In genomic region chr4:119129096-119129495, GRCm38 (mm10) we compare ENCODE assay signal across 18 mouse cellular contexts. TPM values are rescaled to one million over a fixed set of nuclear protein-coding genes. Genes with fewer than 3 reads are reported as not detected.
DNase-seq lines count a peak whose midpoint lies in the region; ATAC-seq and TF ChIP-seq lines count a peak whose summit lies in the region.
"Had no signal": no experiment of that assay in that cellular context is flagged by ENCODE, and none has a peak within 500 bp of the region (broad histone marks: within the 10 kb centered on the region; RNA-seq: fewer than 3 reads in every experiment).

No protein-coding gene starts in this region.

- H3K9me3 ChIP-seq in heart, embryonic 16.5 days (replicated peaks; ENCODE audit: control insufficient read depth, low read length): no peaks in the 10 kb centered on the region
- no peaks in the 10 kb centered on the region for H3K9me3 ChIP-seq in liver, embryonic 15.5 days (replicated peaks)
- H3K9me3 ChIP-seq: embryonic facial prominence, embryonic 10.5 days; forebrain, embryonic 13.5 days; hindbrain, embryonic 13.5 days had no signal

- no peak for ATAC-seq in heart, embryonic 16.5 days (replicated peaks; ENCODE audit: extremely low read depth, insufficient read depth, low FRiP score)
- ATAC-seq in liver, embryonic 15.5 days (ENCODE audit: insufficient read depth): no peak
- ATAC-seq: CD4-positive, CD25-positive, alpha-beta regulatory T cell, adult 4 months; forebrain, embryonic 13.5 days; forebrain, postnatal 0 days; hindbrain, postnatal 0 days had no signal

- no peak overlapping the region for H3K4me3 ChIP-seq in heart, embryonic 16.5 days (ENCODE audit: low read length)
- no peak overlapping the region for H3K4me3 ChIP-seq in heart, adult 2 months
- no peak overlapping the region for H3K4me3 ChIP-seq in liver, embryonic 15.5 days (replicated peaks)
- no peak overlapping the region for H3K4me3 ChIP-seq in bone marrow macrophage, adult 2 months (ENCODE audit: insufficient read depth, low read length)
- H3K4me3 ChIP-seq: embryonic facial prominence, embryonic 10.5 days; forebrain, embryonic 13.5 days; hindbrain, embryonic 13.5 days had no signal

- WGBS in heart, embryonic 16.5 days: 79% methylated on average over 1 of the region's 1 CpGs
- 79% methylated on average over 1 of the region's 1 CpGs for WGBS in heart, adult 2 months
- 68% methylated on average over 1 of the region's 1 CpGs for WGBS in liver, embryonic 15.5 days (ENCODE audit: insufficient replicate concordance)

- H3K4me1 ChIP-seq in heart, embryonic 16.5 days (ENCODE audit: control insufficient read depth, insufficient read depth, low read length): peaks cover 48% of the 10 kb centered on the region
- H3K4me1 ChIP-seq in heart, adult 2 months (ENCODE audit: control insufficient read depth, insufficient read depth, low read length): peaks cover 19% of the 10 kb centered on the region
- H3K4me1 ChIP-seq in liver, embryonic 15.5 days (replicated peaks): peaks cover 74% of the 10 kb centered on the region
- peaks cover 61% of the 10 kb centered on the region for H3K4me1 ChIP-seq in bone marrow macrophage, adult 2 months (ENCODE audit: control insufficient read depth, insufficient read depth, low read length)
- H3K4me1 ChIP-seq: forebrain, embryonic 13.5 days; hindbrain, embryonic 13.5 days had no signal

- DNase-seq in heart, adult 2 months: no peak
- DNase-seq in liver: no peak
- DNase-seq in lung, postnatal 4 days: no peak
- DNase-seq: adrenal gland, postnatal 14 days; B cell, adult 2 months; cerebellum, adult 2 months; cerebellum, postnatal 10 days; forebrain, postnatal 0 days; gastrocnemius, postnatal 14 days; heart, postnatal 10 days had no signal

- H3K79me2 ChIP-seq in heart, adult 2 months (replicated peaks; ENCODE audit: control insufficient read depth, insufficient read depth, low read length): no peaks in the 10 kb centered on the region

- H3K4me2 ChIP-seq in heart, embryonic 16.5 days (ENCODE audit: low read depth, low read length): no peak overlapping the region
- no peak overlapping the region for H3K4me2 ChIP-seq in liver, embryonic 15.5 days
- H3K4me2 ChIP-seq: forebrain, embryonic 13.5 days; hindbrain, embryonic 13.5 days had no signal

- no peak for TF ChIP-seq POLR2A in heart, adult 2 months (IDR thresholded peaks at IDR 0.05; ENCODE audit: insufficient read depth, low read depth, low read length)
- TF ChIP-seq POLR2A in bone marrow macrophage, adult 2 months (IDR thresholded peaks at IDR 0.05; ENCODE audit: borderline replicate concordance, low read depth, low read length): no peak

- TF ChIP-seq EP300 in heart, adult 2 months (IDR thresholded peaks at IDR 0.05; ENCODE audit: insufficient read depth, low read depth, low read length): no peak

- intact Hi-C loops in heart, adult 2 months (cut with DNase I): no loop called here

- peaks cover 26% of the 10 kb centered on the region for H3K36me3 ChIP-seq in heart, embryonic 16.5 days (ENCODE audit: control insufficient read depth, insufficient read depth)
- no peaks in the 10 kb centered on the region for H3K36me3 ChIP-seq in heart, adult 2 months (ENCODE audit: control insufficient read depth, insufficient read depth, low read length)
- peaks cover 100% of the 10 kb centered on the region for H3K36me3 ChIP-seq in liver, embryonic 15.5 days (replicated peaks)

- no peaks in the 10 kb centered on the region for H3K27me3 ChIP-seq in heart, embryonic 16.5 days (ENCODE audit: control insufficient read depth, insufficient read depth, low read length)
- no peaks in the 10 kb centered on the region for H3K27me3 ChIP-seq in heart, adult 2 months (ENCODE audit: control insufficient read depth, insufficient read depth, low read length)
- no peaks in the 10 kb centered on the region for H3K27me3 ChIP-seq in liver, embryonic 15.5 days
- H3K27me3 ChIP-seq: forebrain, embryonic 13.5 days; hindbrain, embryonic 13.5 days had no signal

- TF ChIP-seq CTCF in heart, adult 2 months (IDR thresholded peaks at IDR 0.05): no peak
- TF ChIP-seq CTCF in bone marrow macrophage, adult 2 months (IDR thresholded peaks at IDR 0.05; ENCODE audit: low read depth, low read length): peak; percentile 23; the same call in 1 of the 2 replicates

- H3K27ac ChIP-seq in heart, embryonic 16.5 days (ENCODE audit: low read length): peak overlapping the region; percentile 13; the same call in 1 of the 2 replicates
- no peak overlapping the region for H3K27ac ChIP-seq in heart, adult 2 months
- 0 out of 2 replicates have a peak overlapping the region, but pooled peaks have one; percentile 35 for H3K27ac ChIP-seq in liver, embryonic 15.5 days (replicated peaks)
- H3K27ac ChIP-seq in bone marrow macrophage, adult 2 months (ENCODE audit: insufficient read depth, low read depth, low read length): no peak overlapping the region
- H3K27ac ChIP-seq: embryonic facial prominence, embryonic 10.5 days; forebrain, embryonic 13.5 days; hindbrain, embryonic 13.5 days; hindbrain, postnatal 0 days had no signal

- no peak overlapping the region for H3K9ac ChIP-seq in heart, embryonic 16.5 days (ENCODE audit: low read length)
- no peak overlapping the region for H3K9ac ChIP-seq in heart, adult 2 months (ENCODE audit: low read depth, low read length)
- H3K9ac ChIP-seq in liver, embryonic 15.5 days: no peak overlapping the region
- H3K9ac ChIP-seq: forebrain, embryonic 13.5 days; forebrain, postnatal 0 days; hindbrain, embryonic 13.5 days had no signal

RNA-seq across cellular contexts. Expression of gene Slc2a1, which starts 20.6 kb away (rescaled TPM):
- polyA plus RNA-seq in heart, embryonic 16.5 days (2015; fragmentation: Nextera tagmentation; extraction: Ambion mirVana): 129 and 136 TPM in 2 replicates
- total RNA-seq in heart, adult 2 months (2021): 10 to 100 TPM in 1 of 2 experiments, 1 to 10 TPM in 1; 8.9 to 18.9 TPM
- polyA plus RNA-seq in heart, adult 2 months (2012; rRNA removed): 16.6 and 18.1 TPM in 2 replicates
- polyA plus RNA-seq in liver, embryonic 15.5 days (2015; fragmentation: Nextera tagmentation; extraction: Ambion mirVana): 293 and 326 TPM in 2 replicates
- 22.6 and 25.3 TPM in 2 replicates for polyA plus RNA-seq in bone marrow macrophage, adult 2 months (2012; ENCODE audit: insufficient read depth, insufficient read length, missing spikeins)

RNA-seq across cellular contexts. Expression of gene Zfp691, which starts 44.9 kb away (rescaled TPM):
- 7.7 and 10.8 TPM in 2 replicates for polyA plus RNA-seq in heart, embryonic 16.5 days (2015; fragmentation: Nextera tagmentation; extraction: Ambion mirVana)
- total RNA-seq in heart, adult 2 months (2021): 10 to 100 TPM; 20.6 to 23.4 TPM
- 20.6 and 41.2 TPM in 2 replicates for polyA plus RNA-seq in heart, adult 2 months (2012; rRNA removed)
- polyA plus RNA-seq in liver, embryonic 15.5 days (2015; fragmentation: Nextera tagmentation; extraction: Ambion mirVana): 2.2 and 2.5 TPM in 2 replicates
- 6.4 and 6.9 TPM in 2 replicates for polyA plus RNA-seq in bone marrow macrophage, adult 2 months (2012; ENCODE audit: insufficient read depth, insufficient read length, missing spikeins)

Comparison
In these comparisons a context has a peak if more than half of its experiments do, and no peak if none do; other contexts are left out.
1. H3K27ac ChIP-seq: peak in heart, embryonic 16.5 days (single experiment) and liver, embryonic 15.5 days (single experiment); none in heart, adult 2 months (single experiment) and bone marrow macrophage, adult 2 months (single experiment).